Mouse (Mus musculus): ENCODE results near the gene Inpp5d. TPM values are rescaled to one million over a fixed set of nuclear protein-coding genes. Genes with fewer than 3 reads are reported as not detected.

Gene Inpp5d
- polyA plus RNA-seq, 1 experiment from 2014 or later, result 3.2 TPM

DNA sequence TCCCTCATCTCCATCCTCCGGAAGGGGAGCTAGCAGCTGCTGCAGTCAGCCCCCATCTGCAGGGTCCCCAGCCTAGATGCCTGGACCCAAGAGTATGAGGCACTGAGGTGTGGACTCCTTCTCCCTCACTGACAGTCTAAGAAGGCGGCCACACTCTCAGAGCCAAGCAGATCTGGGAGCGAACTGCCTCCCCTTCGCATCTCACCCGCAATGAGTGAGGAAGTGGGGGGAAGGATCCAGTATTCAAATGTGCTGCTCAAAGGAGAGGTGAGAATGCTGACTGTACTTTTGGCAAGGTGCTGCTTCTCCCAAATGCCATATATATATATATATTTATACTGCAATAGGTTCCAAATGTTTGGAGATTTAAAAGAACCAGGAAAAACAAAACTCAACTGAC, 16.7 kb upstream of the Inpp5d start:
- Histone ChIP-seq H3K36me3 (ENCODE audit: poor library complexity, severe bottlenecking) (no peaks in the 10 kb centered on the region), H3K4me2 (no peak overlapping the region), H3K9ac (no peak overlapping the region), H3K27me3 (no peaks in the 10 kb centered on the region), H3K9me3 (replicated peaks) (no peaks in the 10 kb centered on the region), H3K4me1 (0 out of 2 replicates have a peak, but pooled peaks cover 4% of the 10 kb centered on the region), H3K27ac (no peak overlapping the region), H3K4me3 (no peak overlapping the region)
- no peak for ATAC-seq
- 91% methylated on average over 5 of the region's 5 CpGs for WGBS

DNA sequence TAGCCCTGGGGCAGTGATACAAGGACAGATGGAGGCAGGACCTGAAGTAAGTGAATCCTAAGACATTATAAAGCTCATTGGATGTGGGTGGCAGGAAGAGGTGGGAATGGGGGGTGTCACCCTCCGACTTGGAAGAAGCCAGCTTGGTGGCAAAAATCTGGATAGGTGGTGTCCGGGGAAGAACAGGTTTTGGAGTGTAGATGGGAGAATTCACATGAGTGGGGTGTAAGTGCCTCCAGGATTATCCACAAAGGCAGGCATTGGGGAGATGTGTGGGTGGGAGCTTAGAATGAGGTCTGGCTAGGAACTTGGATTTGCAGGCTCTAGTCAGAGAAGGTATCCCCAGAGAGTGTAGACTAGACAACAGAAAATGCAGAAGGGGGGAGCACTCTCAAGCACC, 14.8 kb upstream of the Inpp5d start:
- no peak overlapping the region for H3K4me3 ChIP-seq
- H3K4me2 ChIP-seq, result no peak overlapping the region
- H3K9ac ChIP-seq, result no peak overlapping the region
- no peak overlapping the region for H3K27ac ChIP-seq
- no peak for ATAC-seq
- H3K4me1 ChIP-seq, result no peaks in the 10 kb centered on the region
- no peaks in the 10 kb centered on the region for H3K9me3 ChIP-seq (replicated peaks)
- 83% methylated on average over 2 of the region's 2 CpGs for WGBS
- no peaks in the 10 kb centered on the region for H3K36me3 ChIP-seq (ENCODE audit: poor library complexity, severe bottlenecking)
- H3K27me3 ChIP-seq, result no peaks in the 10 kb centered on the region

DNA sequence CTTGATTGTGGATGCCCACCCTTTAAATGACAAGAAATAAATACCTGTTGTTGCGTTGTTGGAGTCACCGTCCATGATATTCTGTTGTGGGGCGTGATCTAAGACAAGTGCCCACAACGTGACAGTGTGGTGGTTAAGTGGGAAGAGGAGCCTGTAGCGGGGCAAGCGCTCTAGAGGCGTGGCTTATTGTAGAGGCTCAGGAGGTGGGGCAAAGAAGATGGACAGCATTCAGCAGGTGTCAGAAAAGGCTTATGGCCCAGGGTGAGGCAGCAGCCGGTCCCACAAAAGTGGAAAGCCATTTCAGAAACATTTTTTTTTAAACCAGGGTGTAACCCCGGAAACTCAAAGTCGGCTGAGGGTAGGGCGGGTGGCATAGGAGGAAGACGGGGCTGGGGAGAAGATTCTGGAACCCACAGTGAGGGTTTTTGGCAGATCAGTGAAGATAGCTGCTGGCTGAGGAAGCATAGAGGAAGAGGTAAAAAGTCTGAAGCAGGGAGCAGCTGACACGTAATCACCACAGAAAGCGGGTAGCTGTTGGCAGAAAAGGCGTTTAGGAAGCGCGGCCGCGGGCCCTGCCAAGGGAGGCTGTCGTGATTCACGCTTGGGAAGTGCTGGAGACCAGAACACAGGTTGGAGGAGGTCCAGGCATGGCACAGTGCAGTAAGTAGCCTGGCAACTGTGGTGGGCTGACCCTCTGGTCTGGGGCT, 12.6 kb upstream of the Inpp5d start:
- Histone ChIP-seq H3K4me2 (no peak overlapping the region), H3K4me1 (no peaks in the 10 kb centered on the region), H3K27ac (no peak overlapping the region), H3K9ac (no peak overlapping the region), H3K36me3 (ENCODE audit: poor library complexity, severe bottlenecking) (no peaks in the 10 kb centered on the region), H3K27me3 (no peaks in the 10 kb centered on the region), H3K9me3 (replicated peaks) (no peaks in the 10 kb centered on the region), H3K4me3 (no peak overlapping the region)
- WGBS, result 84% methylated on average over 21 of the region's 21 CpGs
- no peak for ATAC-seq

DNA sequence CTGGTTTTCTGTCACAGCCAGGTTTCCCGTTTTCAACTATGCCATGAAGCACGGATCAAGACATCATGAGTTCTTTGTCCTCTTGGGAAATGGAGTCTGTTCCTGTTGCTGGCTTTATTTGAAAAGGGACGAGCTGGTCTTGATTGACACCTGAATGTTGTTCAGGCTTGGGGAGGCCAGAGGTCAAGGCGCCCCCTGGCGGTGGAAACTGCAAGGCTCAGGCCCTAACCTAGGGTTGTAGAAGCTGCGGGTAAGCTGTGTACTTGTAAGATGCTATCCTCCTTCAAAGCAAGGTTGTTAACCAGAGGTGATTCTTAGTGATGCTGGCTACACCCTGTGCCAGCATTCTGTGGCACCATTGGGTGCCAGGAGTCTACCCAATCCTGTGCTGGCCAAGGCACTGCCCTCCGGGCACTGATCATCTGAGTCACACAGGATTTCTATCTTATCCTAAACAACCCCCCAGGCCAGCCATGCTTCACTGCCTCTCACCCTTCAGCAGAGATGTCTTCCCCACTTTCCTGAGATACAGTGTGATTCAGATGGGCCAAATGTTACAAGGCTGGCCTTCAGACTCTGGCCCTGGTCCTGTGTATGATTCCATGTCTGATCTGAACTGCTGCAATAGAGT, 11.6 kb upstream of the Inpp5d start:
- Histone ChIP-seq H3K27me3 (no peaks in the 10 kb centered on the region), H3K9me3 (replicated peaks) (no peaks in the 10 kb centered on the region), H3K4me2 (no peak overlapping the region), H3K9ac (no peak overlapping the region), H3K36me3 (ENCODE audit: poor library complexity, severe bottlenecking) (no peaks in the 10 kb centered on the region), H3K4me1 (no peaks in the 10 kb centered on the region), H3K4me3 (no peak overlapping the region), H3K27ac (no peak overlapping the region)
- ATAC-seq, result no peak
- 31% methylated on average over 7 of the region's 7 CpGs for WGBS

DNA sequence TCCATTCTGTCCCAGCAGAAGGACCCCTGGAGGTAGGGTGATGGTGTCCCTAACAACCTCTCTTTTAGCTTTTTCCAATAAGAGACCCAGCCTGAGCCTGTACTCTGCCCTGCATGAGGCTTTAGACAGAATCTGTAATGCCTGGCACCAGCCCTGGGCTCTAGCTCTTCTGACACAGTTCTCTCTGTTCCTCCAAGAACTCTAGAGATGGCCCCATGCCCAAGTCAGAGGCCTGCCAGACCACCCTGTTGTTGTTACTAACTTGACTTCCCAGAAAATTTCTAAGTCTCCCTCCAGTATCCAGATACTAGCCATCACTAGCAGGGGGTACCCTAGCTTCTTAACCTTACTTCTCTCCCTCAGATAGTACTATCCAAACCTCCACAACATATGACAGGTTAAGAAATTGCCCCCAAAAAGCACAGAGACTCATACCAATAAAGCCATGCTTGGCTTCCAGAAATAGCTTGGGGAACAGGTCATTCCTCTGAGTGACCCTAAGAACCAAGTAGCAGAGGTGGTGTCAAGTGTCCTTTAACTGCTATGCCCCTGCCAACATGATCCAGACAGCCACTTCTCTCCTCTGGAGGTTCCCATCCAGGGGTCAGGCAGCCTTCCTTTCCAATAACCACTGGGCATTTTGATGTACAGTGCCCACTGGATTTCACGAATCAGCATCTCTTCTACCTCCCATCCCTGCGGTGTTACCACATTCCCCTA, 5.4 kb upstream of the Inpp5d start:
- Histone ChIP-seq H3K4me3 (no peak overlapping the region), H3K4me2 (no peak overlapping the region), H3K9me3 (replicated peaks) (no peaks in the 10 kb centered on the region), H3K27ac (no peak overlapping the region), H3K9ac (no peak overlapping the region), H3K27me3 (no peaks in the 10 kb centered on the region), H3K36me3 (ENCODE audit: poor library complexity, severe bottlenecking) (no peaks in the 10 kb centered on the region), H3K4me1 (no peaks in the 10 kb centered on the region)
- 84% methylated on average over 2 of the region's 2 CpGs for WGBS
- ATAC-seq, result no peak

DNA sequence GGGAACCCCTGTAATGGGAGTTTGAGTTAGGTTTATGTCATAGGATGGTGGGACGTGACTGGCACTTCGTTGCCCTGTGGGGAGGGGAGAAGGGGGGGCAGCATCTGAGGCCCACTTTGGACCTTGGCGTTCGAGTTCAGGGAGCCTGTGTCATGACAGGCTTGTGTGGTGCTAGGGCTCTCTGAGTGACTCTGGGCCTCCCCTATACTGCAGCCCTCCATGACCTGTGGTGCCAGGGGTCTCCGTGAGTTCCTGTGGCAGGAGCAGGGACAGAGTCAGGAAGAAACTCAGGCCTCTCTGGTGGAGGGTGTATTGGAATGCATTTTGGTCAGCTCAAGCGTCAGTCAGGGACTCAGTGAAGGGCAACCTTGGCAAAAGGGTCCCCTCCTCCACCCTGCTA, 581 bp downstream of the Inpp5d start:
- Histone ChIP-seq H3K9me3 (replicated peaks) (no peaks in the 10 kb centered on the region), H3K27me3 (no peaks in the 10 kb centered on the region), H3K4me1 (no peaks in the 10 kb centered on the region), H3K4me2 (no peak overlapping the region), H3K27ac (no peak overlapping the region), H3K36me3 (ENCODE audit: poor library complexity, severe bottlenecking) (no peaks in the 10 kb centered on the region), H3K9ac (no peak overlapping the region), H3K4me3 (no peak overlapping the region)
- ATAC-seq, result no peak
- WGBS, result 82% methylated on average over 6 of the region's 6 CpGs

DNA sequence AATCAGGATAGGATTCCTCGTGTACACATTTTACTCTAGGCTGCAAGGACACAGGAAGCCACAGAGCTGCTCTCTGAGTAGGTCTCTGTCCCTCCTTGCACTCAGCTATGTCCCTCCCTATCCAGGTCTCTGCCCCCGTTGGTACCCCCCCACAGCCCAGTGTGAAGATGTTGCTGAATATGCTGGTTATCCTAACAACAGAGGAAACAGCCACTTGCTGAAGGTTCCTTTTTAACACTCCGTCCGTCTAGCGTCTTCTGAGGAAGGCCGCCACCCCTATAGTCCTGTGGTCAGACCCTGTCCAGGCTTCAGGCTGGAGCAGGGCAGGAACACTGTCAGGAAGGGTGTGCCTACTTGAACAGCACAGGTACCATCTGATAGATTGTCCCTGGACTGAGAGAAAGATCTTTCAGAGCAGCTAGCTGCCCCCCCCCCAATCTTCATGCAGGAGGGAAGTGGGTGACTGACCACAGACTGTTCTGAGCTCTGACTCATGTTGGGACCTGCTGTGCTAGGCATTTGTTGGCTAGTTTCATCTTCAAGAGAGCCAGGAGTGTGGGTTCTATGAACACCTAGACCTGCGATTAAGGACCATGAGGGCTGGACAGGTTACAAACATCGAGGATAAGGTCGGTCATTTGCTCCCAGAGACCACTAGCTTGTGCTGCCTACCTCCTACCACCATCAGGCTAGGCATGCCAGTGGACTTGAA, 1.2 kb downstream of the Inpp5d start:
- Histone ChIP-seq H3K4me3 (no peak overlapping the region), H3K4me1 (no peaks in the 10 kb centered on the region), H3K27ac (no peak overlapping the region), H3K4me2 (no peak overlapping the region), H3K36me3 (ENCODE audit: poor library complexity, severe bottlenecking) (no peaks in the 10 kb centered on the region), H3K9ac (no peak overlapping the region), H3K9me3 (replicated peaks) (no peaks in the 10 kb centered on the region), H3K27me3 (no peaks in the 10 kb centered on the region)
- ATAC-seq, result no peak
- WGBS, result 87% methylated on average over 9 of the region's 9 CpGs

DNA sequence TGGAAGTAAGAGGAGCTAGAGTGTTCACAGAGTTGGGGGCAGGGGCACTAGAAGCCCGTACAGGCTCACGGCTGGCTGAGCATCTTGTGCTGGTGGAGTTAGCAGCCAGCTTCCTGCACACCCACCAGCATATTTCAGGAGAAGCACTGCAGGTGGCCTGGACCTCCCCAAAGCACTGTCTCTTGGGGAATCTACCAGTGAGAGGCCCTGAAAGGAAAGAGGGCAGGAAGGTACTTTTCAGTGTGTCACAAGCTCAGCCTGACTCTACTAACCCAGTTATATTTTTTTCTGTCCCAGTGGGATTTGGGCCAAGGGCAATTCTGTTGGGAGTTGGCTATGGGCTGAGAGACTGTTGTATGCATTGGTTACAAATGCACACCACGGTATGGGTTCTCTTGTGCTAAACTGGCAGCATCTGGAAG, 1.8 kb downstream of the Inpp5d start:
- ATAC-seq, result no peak
- Histone ChIP-seq H3K4me1 (no peaks in the 10 kb centered on the region), H3K4me2 (no peak overlapping the region), H3K9ac (no peak overlapping the region), H3K4me3 (no peak overlapping the region), H3K36me3 (ENCODE audit: poor library complexity, severe bottlenecking) (no peaks in the 10 kb centered on the region), H3K27me3 (no peaks in the 10 kb centered on the region), H3K27ac (no peak overlapping the region), H3K9me3 (replicated peaks) (no peaks in the 10 kb centered on the region)
- 73% methylated on average over 3 of the region's 3 CpGs for WGBS

DNA sequence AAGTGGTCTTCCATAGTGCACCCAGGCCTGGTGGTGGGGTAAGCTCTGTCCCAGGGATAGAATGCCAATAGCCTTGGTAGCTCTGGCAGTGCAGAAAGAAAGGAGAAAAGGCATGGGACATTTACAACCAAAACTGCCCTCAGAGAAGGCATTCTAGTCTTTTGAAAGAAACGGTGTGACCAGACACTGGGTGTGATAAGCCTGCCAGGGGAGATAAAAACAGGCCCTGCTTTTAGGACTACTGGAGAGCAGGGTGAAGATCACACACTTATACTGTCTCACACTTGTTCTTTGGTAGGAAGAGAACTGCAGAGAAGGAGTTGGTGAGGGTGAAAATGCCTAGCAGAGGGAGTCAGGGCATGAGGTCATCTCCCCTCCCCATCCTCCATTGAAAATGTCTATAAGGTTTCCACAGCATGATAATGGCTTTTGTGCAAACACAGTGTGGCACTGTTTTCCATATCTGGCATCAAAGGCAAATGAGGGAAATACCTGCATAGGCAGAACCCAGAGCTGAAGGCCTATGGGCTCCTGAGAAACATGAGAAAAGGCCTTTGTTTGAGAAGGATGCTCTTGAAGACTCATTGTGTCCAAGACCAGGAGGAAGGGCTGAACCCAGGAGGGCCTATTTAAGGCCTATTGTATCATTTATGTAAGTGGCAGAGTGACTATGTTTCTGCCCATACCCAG, 4.0 kb downstream of the Inpp5d start:
- WGBS, result 77% methylated on average over 1 of the region's 1 CpGs
- Histone ChIP-seq H3K4me1 (no peaks in the 10 kb centered on the region), H3K4me2 (no peak overlapping the region), H3K4me3 (no peak overlapping the region), H3K27ac (no peak overlapping the region), H3K9me3 (replicated peaks) (no peaks in the 10 kb centered on the region), H3K9ac (no peak overlapping the region), H3K36me3 (ENCODE audit: poor library complexity, severe bottlenecking) (no peaks in the 10 kb centered on the region), H3K27me3 (no peaks in the 10 kb centered on the region)
- no peak for ATAC-seq

DNA sequence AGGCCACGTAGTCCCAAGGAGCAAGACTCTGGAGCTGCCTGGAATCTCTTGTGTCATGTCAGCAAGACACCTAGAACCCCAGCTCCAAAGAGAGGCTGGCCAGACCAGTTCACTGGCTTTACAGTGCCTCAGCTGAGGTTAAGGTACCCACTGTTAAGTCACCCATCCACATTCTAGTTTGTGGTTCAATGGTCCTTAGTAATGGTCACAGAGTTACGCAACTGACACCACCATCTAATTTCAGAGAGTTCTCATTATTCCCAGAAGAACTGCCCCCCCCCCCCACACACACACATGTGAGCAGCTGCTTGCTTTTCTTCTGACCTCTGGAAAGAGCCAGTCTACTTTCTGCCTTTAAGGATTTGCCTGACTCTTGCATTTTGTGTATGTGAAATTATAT, 4.7 kb downstream of the Inpp5d start:
- no peaks in the 10 kb centered on the region for H3K4me1 ChIP-seq
- H3K27ac ChIP-seq, result no peak overlapping the region
- H3K4me2 ChIP-seq, result no peak overlapping the region
- no peak overlapping the region for H3K9ac ChIP-seq
- no peaks in the 10 kb centered on the region for H3K9me3 ChIP-seq (replicated peaks)
- no peaks in the 10 kb centered on the region for H3K27me3 ChIP-seq
- no peak overlapping the region for H3K4me3 ChIP-seq
- WGBS, result 90% methylated on average over 2 of the region's 2 CpGs
- no peaks in the 10 kb centered on the region for H3K36me3 ChIP-seq (ENCODE audit: poor library complexity, severe bottlenecking)
- no peak for ATAC-seq

DNA sequence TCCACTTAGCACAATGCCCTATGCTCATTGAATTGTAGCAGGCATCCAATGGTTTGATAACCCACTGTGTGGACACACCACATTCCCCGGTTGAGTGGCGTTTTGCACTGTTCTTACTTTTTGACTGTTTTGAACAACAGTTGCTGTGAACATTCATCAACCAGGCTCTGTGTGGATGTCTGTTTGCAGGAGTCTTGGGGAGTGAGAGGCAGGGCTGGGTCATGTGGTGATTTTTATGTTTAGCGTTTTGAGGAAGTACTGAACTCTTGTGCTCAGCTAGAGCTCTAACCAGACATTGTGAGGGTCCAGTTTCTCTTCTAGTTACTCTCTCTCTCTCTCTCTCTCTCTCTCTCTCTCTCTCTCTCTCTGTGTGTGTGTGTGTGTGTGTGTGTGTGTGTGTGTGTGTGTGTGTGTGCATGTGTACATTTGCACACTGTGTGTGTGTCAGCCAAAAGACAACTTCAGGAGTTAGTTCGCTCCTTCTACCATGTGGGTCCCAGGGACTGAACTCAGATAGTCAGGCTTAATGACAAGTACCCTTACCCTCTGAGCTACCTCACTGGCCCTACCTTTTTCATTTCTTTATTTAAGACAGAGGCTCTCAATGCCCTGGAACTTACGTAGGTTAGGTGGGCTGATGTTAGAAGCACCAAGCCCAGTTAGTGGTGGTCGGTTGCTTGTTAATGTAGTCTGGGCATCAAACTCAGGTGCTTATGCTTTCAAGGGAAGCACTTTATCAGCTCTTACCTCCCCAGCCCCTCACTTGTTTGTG, 5.3 kb downstream of the Inpp5d start:
- Histone ChIP-seq H3K4me1 (no peaks in the 10 kb centered on the region), H3K9me3 (replicated peaks) (no peaks in the 10 kb centered on the region), H3K9ac (no peak overlapping the region), H3K36me3 (ENCODE audit: poor library complexity, severe bottlenecking) (no peaks in the 10 kb centered on the region), H3K4me3 (no peak overlapping the region), H3K27me3 (no peaks in the 10 kb centered on the region), H3K27ac (no peak overlapping the region), H3K4me2 (no peak overlapping the region)
- 78% methylated on average over 6 of the region's 6 CpGs for WGBS
- ATAC-seq, result no peak
